Mouse (Mus musculus): ENCODE results near the gene Gm21778. TPM values are rescaled to one million over a fixed set of nuclear protein-coding genes. Genes with fewer than 3 reads are reported as not detected.
"Not testable (repeated sequence)": the region's sequence is repeated elsewhere in the genome, so short reads cannot be mapped to it uniquely, and the experiment has no call there.

Gm21778 gene
- not detected in 2 replicates for total RNA-seq (2015; ENCODE audit: low replicate concordance)
- not detected in 2 replicates for total RNA-seq (2017; ENCODE audit: low replicate concordance)

GRCm38 (mm10) chrY:5942160-5942559, at the start of gene Gm21778:
Gene Gm21778, plus strand, starts transcription at chrY:5942460.
- ATAC-seq (replicated peaks; ENCODE audit: low FRiP score, poor library complexity, severe bottlenecking): not testable (repeated sequence)

Other genes with a start within 250 kb of the Gm21778 start
- gene Gm20914, start 216.5 kb upstream of the Gm21778 start, total RNA-seq (2015; ENCODE audit: low replicate concordance): not detected in 2 replicates
- gene Gm20914, start 216.5 kb upstream of the Gm21778 start, total RNA-seq (2017; ENCODE audit: low replicate concordance): not detected in 2 replicates
- not detected in 2 replicates for gene Gm28171, start 149.1 kb upstream of the Gm21778 start, total RNA-seq (2015; ENCODE audit: low replicate concordance)
- gene Gm28171, start 149.1 kb upstream of the Gm21778 start, total RNA-seq (2017; ENCODE audit: low replicate concordance): not detected in 2 replicates